Mouse (Mus musculus) testis, adult 2 months (tissue): ENCODE measurements around the gene Igsf3. TPM values are rescaled to one million over a fixed set of nuclear protein-coding genes. Genes with fewer than 3 reads are reported as not detected.
A peak's percentile ranks its signal among the peaks of the same experiment; 100 is the strongest.

Source experiments
- H3K27ac ChIP-seq: fragments of 200-500 bp; 2 replicates; pipeline ENCODE4 v1.5.1; 2012; ENCODE audit warnings: low read depth, low read length; ENCODE audit not compliant: control insufficient read depth, insufficient read depth
- H3K27me3 ChIP-seq: fragments of 200-500 bp; 2 replicates; pipeline ENCODE4 v1.6.1; 2012; ENCODE audit warnings: mild to moderate bottlenecking, low read length, moderate library complexity; ENCODE audit not compliant: control insufficient read depth, insufficient read depth
- H3K36me3 ChIP-seq: fragments of 200-500 bp; 2 replicates; pipeline ENCODE4 v1.6.1; 2012; ENCODE audit warnings: mild to moderate bottlenecking, low read length; ENCODE audit not compliant: control insufficient read depth, insufficient read depth
- H3K4me1 ChIP-seq: fragments of 200-500 bp; 2 replicates; pipeline ENCODE4 v1.6.1; 2012; ENCODE audit warnings: low read length; ENCODE audit not compliant: control insufficient read depth, insufficient read depth
- H3K4me3 ChIP-seq: fragments of 200-500 bp; 2 replicates; pipeline ENCODE4 v1.5.1; 2012; ENCODE audit warnings: low read depth, mild to moderate bottlenecking, low read length, moderate library complexity, mixed read lengths; ENCODE audit not compliant: control insufficient read depth
- CTCF ChIP-seq: fragments of 200-500 bp; IDR thresholded peaks from 2 replicates; pipeline ENCODE4 v1.5.1; 2012; ENCODE audit warnings: low read depth, mild to moderate bottlenecking, inconsistent platforms, low read length, moderate library complexity; ENCODE audit not compliant: control insufficient read depth, insufficient read depth, insufficient replicate concordance
- POLR2A ChIP-seq: fragments of 200-500 bp; IDR thresholded peaks from 2 replicates; pipeline ENCODE4 v1.6.1; 2012; ENCODE audit warnings: low read depth, mild to moderate bottlenecking, inconsistent platforms, low read length, moderate library complexity; ENCODE audit not compliant: control insufficient read depth
- polyA plus RNA-seq: library from polyadenylated mRNA; depleted of rRNA; stranded (reverse); fragments of >200 nt; gene quantifications from 2 replicates; pipeline ENCODE4 v1.2.3, GENCODE M21; 2012

The Igsf3 gene
- polyA plus RNA-seq, 1 experiment = 3.9 TPM

- H3K4me1 ChIP-seq = no peaks in the 10 kb centered on the region
Measured at GRCm38 (mm10) chr3:101418740-101419652, 42.1 kb downstream of the Igsf3 start.

GRCm38 (mm10) chr3:101419653-101419994, 42.7 kb downstream of the Igsf3 start:
- no peak for TF ChIP-seq POLR2A
- no peak for TF ChIP-seq CTCF

More at GRCm38 (mm10) chr3:101418740-101419652, 42.1 kb downstream of the Igsf3 start:
- TF ChIP-seq POLR2A (no peak), CTCF (no peak)
- Histone ChIP-seq H3K27me3 (no peaks in the 10 kb centered on the region), H3K36me3 (no peaks in the 10 kb centered on the region), H3K4me3 (no peak overlapping the region), H3K27ac (no peak overlapping the region)

GRCm38 (mm10) chr3:101423188-101423587, 46.3 kb downstream of the Igsf3 start:
- H3K4me1 ChIP-seq = no peaks in the 10 kb centered on the region
- no peak overlapping the region for H3K27ac ChIP-seq
- TF ChIP-seq CTCF (no peak), POLR2A (no peak)

More at GRCm38 (mm10) chr3:101419653-101419994, 42.7 kb downstream of the Igsf3 start:
- H3K27ac ChIP-seq = no peak overlapping the region
- no peaks in the 10 kb centered on the region for H3K36me3 ChIP-seq
- no peaks in the 10 kb centered on the region for H3K27me3 ChIP-seq
- no peak overlapping the region for H3K4me3 ChIP-seq
- H3K4me1 ChIP-seq = no peaks in the 10 kb centered on the region

GRCm38 (mm10) chr3:101424295-101424885, 47.5 kb downstream of the Igsf3 start:
- Histone ChIP-seq H3K27me3 (no peaks in the 10 kb centered on the region), H3K27ac (no peak overlapping the region), H3K36me3 (no peaks in the 10 kb centered on the region), H3K4me3 (no peak overlapping the region), H3K4me1 (no peaks in the 10 kb centered on the region)
- TF ChIP-seq POLR2A = no peak
- no peak for TF ChIP-seq CTCF

More at GRCm38 (mm10) chr3:101423188-101423587, 46.3 kb downstream of the Igsf3 start:
- H3K4me3 ChIP-seq = no peak overlapping the region
- no peaks in the 10 kb centered on the region for H3K27me3 ChIP-seq
- H3K36me3 ChIP-seq = no peaks in the 10 kb centered on the region

- H3K36me3 ChIP-seq = no peaks in the 10 kb centered on the region
- no peak for TF ChIP-seq POLR2A
- TF ChIP-seq CTCF = no peak
- no peaks in the 10 kb centered on the region for H3K27me3 ChIP-seq
- peaks cover 2% of the 10 kb centered on the region; the same call in 1 of the 2 replicates for H3K4me1 ChIP-seq
- peak overlapping the region; percentile 13 for H3K4me3 ChIP-seq
- H3K27ac ChIP-seq = no peak overlapping the region
Measured at GRCm38 (mm10) chr3:101429982-101430754, 53.3 kb downstream of the Igsf3 start.

- TF ChIP-seq CTCF (no peak), POLR2A (no peak)
- Histone ChIP-seq H3K27me3 (no peaks in the 10 kb centered on the region), H3K36me3 (no peaks in the 10 kb centered on the region), H3K27ac (no peak overlapping the region), H3K4me1 (peaks cover 2% of the 10 kb centered on the region; the same call in 1 of the 2 replicates), H3K4me3 (no peak overlapping the region)
Measured at GRCm38 (mm10) chr3:101430755-101431115, 53.9 kb downstream of the Igsf3 start.

GRCm38 (mm10) chr3:101435672-101436071, 58.8 kb downstream of the Igsf3 start:
- Histone ChIP-seq H3K4me1 (peaks cover 2% of the 10 kb centered on the region; the same call in 1 of the 2 replicates), H3K27ac (no peak overlapping the region), H3K4me3 (no peak overlapping the region), H3K27me3 (no peaks in the 10 kb centered on the region), H3K36me3 (no peaks in the 10 kb centered on the region)
- TF ChIP-seq POLR2A = no peak
- no peak for TF ChIP-seq CTCF
